Mouse (Mus musculus): ENCODE measurements around the gene Atp4a. TPM values are rescaled to one million over a fixed set of nuclear protein-coding genes. Genes with fewer than 3 reads are reported as not detected.

Atp4a gene
- polyA plus RNA-seq, 1 experiment = not detected

- no peaks in the 10 kb centered on the region for H3K27me3 ChIP-seq (ENCODE audit: control insufficient read depth, insufficient read depth, insufficient read length)
- TF ChIP-seq REST (IDR thresholded peaks at IDR 0.05; ENCODE audit: insufficient read depth, insufficient read length) = no peak
- no peak for TF ChIP-seq POLR2A (IDR thresholded peaks at IDR 0.05; ENCODE audit: insufficient read length, low read depth)
- TF ChIP-seq SRF (IDR thresholded peaks at IDR 0.05; ENCODE audit: control insufficient read depth, insufficient read length, low read depth) = no peak
- no peak for TF ChIP-seq E2F4 (IDR thresholded peaks at IDR 0.05; ENCODE audit: insufficient read depth)
- TF ChIP-seq MAX (IDR thresholded peaks at IDR 0.05; ENCODE audit: low read depth) = no peak
- TF ChIP-seq USF1 (IDR thresholded peaks at IDR 0.05; ENCODE audit: low read depth) = no peak
- no peak for TF ChIP-seq POLR2AphosphoS2 (IDR thresholded peaks at IDR 0.05; ENCODE audit: insufficient read length, low read depth)
- TF ChIP-seq MYOG (IDR thresholded peaks at IDR 0.05; ENCODE audit: control insufficient read depth in 1 of 3, insufficient read depth in 1 of 3, insufficient read length in 2 of 3, low read depth in 2 of 3) = no peak
- TF ChIP-seq MYOD1 (IDR thresholded peaks at IDR 0.05; ENCODE audit: control insufficient read depth in 1 of 3, insufficient read length in 2 of 3, low read depth in 2 of 3) = no peak
- TF ChIP-seq CEBPB (IDR thresholded peaks at IDR 0.05; ENCODE audit: insufficient read depth, poor library complexity, severe bottlenecking) = no peak
- TF ChIP-seq TCF12 (IDR thresholded peaks at IDR 0.05; ENCODE audit: insufficient read depth, poor library complexity, severe bottlenecking) = no peak
- no peak for TF ChIP-seq TCF3 (IDR thresholded peaks at IDR 0.05; ENCODE audit: insufficient read length, low read depth)
- no peaks in the 10 kb centered on the region for H3K36me3 ChIP-seq (ENCODE audit: control insufficient read depth, insufficient read depth)
- H3ac ChIP-seq (ENCODE audit: control insufficient read depth, insufficient read length) = no peak within 1 kb of the TSS
- no peaks in the 10 kb centered on the region for H3K79me2 ChIP-seq (ENCODE audit: control insufficient read depth, insufficient read depth)
- no peak within 1 kb of the TSS for H3K4me2 ChIP-seq (ENCODE audit: low read depth)
- H3K4me3 ChIP-seq = no peak within 1 kb of the TSS
Measured at GRCm38 (mm10) chr7:30751086-30751669, 39.2 kb downstream of the Atp4a start, which contains the start of gene Sbsn. Sbsn (plus strand) TSS chr7:30751471.

DNA sequence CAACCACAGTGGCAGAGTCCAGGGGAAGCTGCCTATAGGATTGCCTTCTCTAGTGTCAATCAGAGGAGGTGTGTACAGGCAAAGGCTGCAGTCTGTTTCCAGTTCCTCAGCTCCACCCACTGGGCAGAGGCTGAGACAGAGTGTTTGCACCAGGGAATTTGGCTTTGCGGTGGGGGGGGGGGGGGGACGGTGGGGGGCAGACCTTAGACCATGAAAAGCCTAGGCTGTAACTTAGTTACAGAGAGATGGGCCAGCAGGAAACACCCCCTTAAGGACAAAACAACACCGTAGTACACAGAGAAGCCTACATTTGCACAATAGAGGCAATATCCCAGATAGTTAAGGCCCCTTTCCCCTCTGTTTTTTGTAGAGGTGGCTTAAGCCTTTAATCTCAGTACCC, 45.0 kb downstream of the Atp4a start:
- Histone ChIP-seq H3K27me3 (ENCODE audit: control insufficient read depth, insufficient read depth, insufficient read length) (no peaks in the 10 kb centered on the region), H3K4me2 (ENCODE audit: low read depth) (no peak overlapping the region), H3K4me3 (no peak overlapping the region), H3ac (ENCODE audit: control insufficient read depth, insufficient read length) (no peak overlapping the region), H3K36me3 (ENCODE audit: control insufficient read depth, insufficient read depth) (no peaks in the 10 kb centered on the region), H3K79me2 (ENCODE audit: control insufficient read depth, insufficient read depth) (no peaks in the 10 kb centered on the region)
- TF ChIP-seq POLR2A (IDR thresholded peaks at IDR 0.05; ENCODE audit: insufficient read length, low read depth) (no peak), E2F4 (IDR thresholded peaks at IDR 0.05; ENCODE audit: insufficient read depth) (no peak), POLR2AphosphoS2 (IDR thresholded peaks at IDR 0.05; ENCODE audit: insufficient read length, low read depth) (no peak), CEBPB (IDR thresholded peaks at IDR 0.05; ENCODE audit: insufficient read depth, poor library complexity, severe bottlenecking) (no peak), TCF12 (IDR thresholded peaks at IDR 0.05; ENCODE audit: insufficient read depth, poor library complexity, severe bottlenecking) (no peak), TCF3 (IDR thresholded peaks at IDR 0.05; ENCODE audit: insufficient read length, low read depth) (no peak), USF1 (IDR thresholded peaks at IDR 0.05; ENCODE audit: low read depth) (no peak), SRF (IDR thresholded peaks at IDR 0.05; ENCODE audit: control insufficient read depth, insufficient read length, low read depth) (no peak), MAX (IDR thresholded peaks at IDR 0.05; ENCODE audit: low read depth) (no peak), MYOD1 (IDR thresholded peaks at IDR 0.05; ENCODE audit: control insufficient read depth in 1 of 3, insufficient read length in 2 of 3, low read depth in 2 of 3) (no peak), MYOG (IDR thresholded peaks at IDR 0.05; ENCODE audit: control insufficient read depth in 1 of 3, insufficient read depth in 1 of 3, insufficient read length in 2 of 3, low read depth in 2 of 3) (no peak), REST (IDR thresholded peaks at IDR 0.05; ENCODE audit: insufficient read depth, insufficient read length) (no peak)

DNA sequence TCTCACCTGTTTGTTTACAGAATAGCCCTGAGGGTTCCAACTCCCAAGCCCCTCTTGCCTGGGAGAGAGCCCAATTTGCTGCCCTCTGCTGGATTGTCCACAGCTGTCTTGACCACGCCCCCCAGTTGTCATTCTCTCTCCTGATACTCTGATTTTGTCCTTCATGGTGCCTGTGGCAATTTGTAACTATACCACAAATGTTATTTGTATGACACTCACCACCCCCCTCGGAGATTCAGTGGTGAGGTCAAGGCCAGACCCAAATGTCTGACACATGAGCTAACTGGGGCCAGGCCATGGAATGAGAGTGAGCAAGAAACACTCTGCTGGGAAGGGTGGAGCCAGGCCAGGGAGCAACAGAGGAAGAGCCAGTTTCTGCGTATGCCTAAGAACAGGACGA, 46.8 kb downstream of the Atp4a start:
- H3K36me3 ChIP-seq (ENCODE audit: control insufficient read depth, insufficient read depth) = no peaks in the 10 kb centered on the region
- H3K79me2 ChIP-seq (ENCODE audit: control insufficient read depth, insufficient read depth) = no peaks in the 10 kb centered on the region
- peaks cover 14% of the 10 kb centered on the region for H3K27me3 ChIP-seq (ENCODE audit: control insufficient read depth, insufficient read depth, insufficient read length)
- H3K4me3 ChIP-seq = no peak overlapping the region
- H3K4me2 ChIP-seq (ENCODE audit: low read depth) = no peak overlapping the region
- TF ChIP-seq TCF12 (IDR thresholded peaks at IDR 0.05; ENCODE audit: insufficient read depth, poor library complexity, severe bottlenecking) (no peak), POLR2AphosphoS2 (IDR thresholded peaks at IDR 0.05; ENCODE audit: insufficient read length, low read depth) (no peak), MAX (IDR thresholded peaks at IDR 0.05; ENCODE audit: low read depth) (no peak), MYOD1 (IDR thresholded peaks at IDR 0.05; ENCODE audit: control insufficient read depth in 1 of 3, insufficient read length in 2 of 3, low read depth in 2 of 3) (no peak), SRF (IDR thresholded peaks at IDR 0.05; ENCODE audit: control insufficient read depth, insufficient read length, low read depth) (no peak), USF1 (IDR thresholded peaks at IDR 0.05; ENCODE audit: low read depth) (no peak), E2F4 (IDR thresholded peaks at IDR 0.05; ENCODE audit: insufficient read depth) (no peak), CEBPB (IDR thresholded peaks at IDR 0.05; ENCODE audit: insufficient read depth, poor library complexity, severe bottlenecking) (no peak), POLR2A (IDR thresholded peaks at IDR 0.05; ENCODE audit: insufficient read length, low read depth) (no peak), MYOG (IDR thresholded peaks at IDR 0.05; ENCODE audit: control insufficient read depth in 1 of 3, insufficient read depth in 1 of 3, insufficient read length in 2 of 3, low read depth in 2 of 3) (no peak), REST (IDR thresholded peaks at IDR 0.05; ENCODE audit: insufficient read depth, insufficient read length) (no peak), TCF3 (IDR thresholded peaks at IDR 0.05; ENCODE audit: insufficient read length, low read depth) (no peak)
- H3ac ChIP-seq (ENCODE audit: control insufficient read depth, insufficient read length) = no peak overlapping the region

DNA sequence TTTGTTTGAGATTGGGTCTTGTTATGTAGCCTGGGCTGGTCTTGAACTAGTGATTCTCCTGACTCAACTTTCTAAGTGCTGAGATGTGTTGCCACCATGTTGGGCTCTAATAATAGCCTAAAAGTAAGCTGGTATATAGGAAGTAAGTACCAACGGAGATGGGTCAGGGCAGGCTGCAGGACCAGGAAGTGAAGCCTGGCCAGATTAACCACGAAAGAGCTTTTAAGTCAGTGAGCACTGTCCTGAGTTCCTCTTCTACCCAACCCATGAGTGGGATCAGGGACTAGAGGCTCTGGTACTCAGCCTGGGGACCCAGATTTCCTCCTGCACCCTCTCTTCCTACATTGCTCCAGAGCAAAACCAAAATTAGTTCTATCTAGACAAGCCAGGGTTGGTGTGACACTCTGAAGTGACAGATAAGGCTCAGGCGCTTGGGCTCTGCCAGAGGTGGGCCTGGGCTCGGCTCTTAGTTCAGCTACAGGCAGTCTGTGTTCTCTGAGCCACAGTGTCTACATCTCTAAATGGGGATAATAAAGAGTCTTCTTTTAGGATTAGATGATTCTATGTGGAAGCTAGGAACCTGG, 49.9 kb downstream of the Atp4a start:
- no peak overlapping the region for H3ac ChIP-seq (ENCODE audit: control insufficient read depth, insufficient read length)
- H3K4me3 ChIP-seq = no peak overlapping the region
- TF ChIP-seq POLR2A (IDR thresholded peaks at IDR 0.05; ENCODE audit: insufficient read length, low read depth) (no peak), E2F4 (IDR thresholded peaks at IDR 0.05; ENCODE audit: insufficient read depth) (no peak), TCF3 (IDR thresholded peaks at IDR 0.05; ENCODE audit: insufficient read length, low read depth) (no peak), REST (IDR thresholded peaks at IDR 0.05; ENCODE audit: insufficient read depth, insufficient read length) (no peak), MYOD1 (IDR thresholded peaks at IDR 0.05; ENCODE audit: control insufficient read depth in 1 of 3, insufficient read length in 2 of 3, low read depth in 2 of 3) (no peak), SRF (IDR thresholded peaks at IDR 0.05; ENCODE audit: control insufficient read depth, insufficient read length, low read depth) (no peak), POLR2AphosphoS2 (IDR thresholded peaks at IDR 0.05; ENCODE audit: insufficient read length, low read depth) (no peak), TCF12 (IDR thresholded peaks at IDR 0.05; ENCODE audit: insufficient read depth, poor library complexity, severe bottlenecking) (no peak)
- H3K79me2 ChIP-seq (ENCODE audit: control insufficient read depth, insufficient read depth) = no peaks in the 10 kb centered on the region
- no peaks in the 10 kb centered on the region for H3K36me3 ChIP-seq (ENCODE audit: control insufficient read depth, insufficient read depth)
- no peak overlapping the region for H3K4me2 ChIP-seq (ENCODE audit: low read depth)
- H3K27me3 ChIP-seq (ENCODE audit: control insufficient read depth, insufficient read depth, insufficient read length) = peaks cover 31% of the 10 kb centered on the region

Measured in myocyte (in vitro differentiated cells).